Mouse (Mus musculus) midbrain, postnatal 0 days (tissue): ENCODE data around the gene Ddx27. TPM values are rescaled to one million over a fixed set of nuclear protein-coding genes. Genes with fewer than 3 reads are reported as not detected.

ENCODE experiments used
- ATAC-seq: fragments of 200-750 bp; cut with Nextera tagmentation; 2 replicates; pipeline ENCODE4 v1.8.0; 2017; ENCODE audit warnings: moderate number of reproducible peaks, mild to moderate bottlenecking, moderate TSS enrichment, moderate library complexity; ENCODE audit not compliant: low FRiP score
- DNase-seq: peaks from one replicate; pipeline ENCODE4 v3.0.0-alpha.2; 2015; ENCODE audit warnings: low spot score
- H3K27ac ChIP-seq: fragments of 300-500 bp; sonication (generic); 2 replicates; pipeline ENCODE4 v1.5.1; 2014; ENCODE audit warnings: low read depth, mild to moderate bottlenecking, low read length, mixed read lengths
- H3K27me3 ChIP-seq: fragments of 300-500 bp; sonication (generic); 2 replicates; pipeline ENCODE4 v1.6.1; 2014; ENCODE audit warnings: low read length, control low read depth, mixed read lengths; ENCODE audit not compliant: insufficient read depth
- H3K36me3 ChIP-seq: fragments of 300-500 bp; sonication (generic); 2 replicates; pipeline ENCODE4 v1.6.1; 2014; ENCODE audit warnings: low read length, control low read depth, mixed read lengths; ENCODE audit not compliant: insufficient read depth
- H3K4me1 ChIP-seq: fragments of 300-500 bp; sonication (generic); 2 replicates; pipeline ENCODE4 v1.6.1; 2014; ENCODE audit warnings: mild to moderate bottlenecking, control low read depth, antibody characterized with exemption, low read length, mixed read lengths; ENCODE audit not compliant: insufficient read depth
- H3K4me2 ChIP-seq: fragments of 300-500 bp; sonication (generic); 2 replicates; pipeline ENCODE4 v1.6.1; 2014; ENCODE audit warnings: low read depth, mild to moderate bottlenecking, low read length, mixed read lengths; ENCODE audit not compliant: poor library complexity, severe bottlenecking
- H3K4me3 ChIP-seq: fragments of 300-500 bp; sonication (generic); 2 replicates; pipeline ENCODE4 v1.5.1; 2014; ENCODE audit warnings: low read depth, mild to moderate bottlenecking, low read length, moderate library complexity
- H3K9ac ChIP-seq: fragments of 300-500 bp; sonication (generic); replicated peaks from 2 replicates; pipeline ENCODE4 v1.6.1; 2014; ENCODE audit warnings: mild to moderate bottlenecking, low read length, moderate library complexity, mixed read lengths; ENCODE audit not compliant: poor library complexity, severe bottlenecking
- H3K9me3 ChIP-seq: fragments of 300-500 bp; sonication (generic); 2 replicates; pipeline ENCODE4 v1.6.1; 2016; ENCODE audit warnings: low read length, control low read depth
- CTCF ChIP-seq: IDR thresholded peaks from 2 replicates; pipeline ENCODE4 v1.5.1; 2016; ENCODE audit warnings: antibody characterized with exemption, mild to moderate bottlenecking
- WGBS: fragments of 180-500 bp; shearing (Covaris S2); extraction: QIAGEN DNeasy Blood & Tissue Kit; methylation state at CpG from one replicate; pipeline ENCODE4 v1.1.7; 2014; 5-methylcytosine and 5-hydroxymethylcytosine counted together
- polyA plus RNA-seq: library from polyadenylated mRNA; unstranded; fragments of >200 nt; fragmentation: Nextera tagmentation; extraction: Ambion mirVana; gene quantifications from 2 replicates; pipeline ENCODE4 v1.2.1, GENCODE M21; 2015
- total RNA-seq: library from RNA; depleted of rRNA; stranded (reverse); fragments of >200 nt; gene quantifications from 2 replicates; pipeline ENCODE4 v1.2.3, GENCODE M21; 2014

The Ddx27 gene
- total and polyA plus RNA-seq, 2 experiments from 2014 or later, result 29.5 to 38.6 TPM

- DNase-seq, result no peak
- no peak overlapping the region for H3K4me2 ChIP-seq
- peaks cover 14% of the 10 kb centered on the region; the same call in 1 of the 2 replicates for H3K4me1 ChIP-seq
- H3K9me3 ChIP-seq, result no peaks in the 10 kb centered on the region
- no peak overlapping the region for H3K4me3 ChIP-seq
- H3K36me3 ChIP-seq, result peaks cover 9% of the 10 kb centered on the region; the same call in 1 of the 2 replicates
- WGBS, result 56% methylated on average over 1 of the region's 1 CpGs
- H3K27ac ChIP-seq, result no peak overlapping the region
- TF ChIP-seq CTCF, result no peak
- no peak overlapping the region for H3K9ac ChIP-seq
- ATAC-seq, result no peak
- no peaks in the 10 kb centered on the region for H3K27me3 ChIP-seq
These were observed 51.0 kb downstream of the Ddx27 start for GRCm38 (mm10) chr2:167066031-167066430.

GRCm38 (mm10) chr2:167066528-167067516 is 51.8 kb downstream of the Ddx27 start:
- H3K4me1 ChIP-seq, result peaks cover 11% of the 10 kb centered on the region; the same call in 1 of the 2 replicates
- no peak for ATAC-seq
- no peak overlapping the region for H3K27ac ChIP-seq
- H3K9me3 ChIP-seq, result no peaks in the 10 kb centered on the region
- WGBS, result 34% methylated on average over 6 of the region's 6 CpGs
- no peak for DNase-seq
- no peak overlapping the region for H3K4me2 ChIP-seq
- H3K27me3 ChIP-seq, result no peaks in the 10 kb centered on the region
- H3K9ac ChIP-seq, result no peak overlapping the region
- TF ChIP-seq CTCF, result peak; percentile 21; the same call in 1 of the 2 replicates
- no peak overlapping the region for H3K4me3 ChIP-seq
- H3K36me3 ChIP-seq, result peaks cover 9% of the 10 kb centered on the region; the same call in 1 of the 2 replicates

GRCm38 (mm10) chr2:167067575-167067974 is 52.6 kb downstream of the Ddx27 start:
- no peak overlapping the region for H3K4me3 ChIP-seq
- 54% methylated on average over 6 of the region's 6 CpGs for WGBS
- no peak for TF ChIP-seq CTCF
- no peak for DNase-seq
- H3K9me3 ChIP-seq, result no peaks in the 10 kb centered on the region
- no peaks in the 10 kb centered on the region for H3K27me3 ChIP-seq
- no peak for ATAC-seq
- peaks cover 11% of the 10 kb centered on the region; the same call in 1 of the 2 replicates for H3K4me1 ChIP-seq
- H3K36me3 ChIP-seq, result peaks cover 9% of the 10 kb centered on the region; the same call in 1 of the 2 replicates
- no peak overlapping the region for H3K4me2 ChIP-seq
- H3K27ac ChIP-seq, result no peak overlapping the region
- H3K9ac ChIP-seq, result no peak overlapping the region

- Histone ChIP-seq H3K36me3 (peaks cover 9% of the 10 kb centered on the region; the same call in 1 of the 2 replicates), H3K9ac (no peak overlapping the region), H3K4me1 (peaks cover 6% of the 10 kb centered on the region; the same call in 1 of the 2 replicates), H3K9me3 (no peaks in the 10 kb centered on the region), H3K27me3 (no peaks in the 10 kb centered on the region), H3K27ac (no peak overlapping the region), H3K4me2 (no peak overlapping the region), H3K4me3 (no peak overlapping the region)
- DNase-seq (peak; percentile 41), ATAC-seq (no peak)
- no peak for TF ChIP-seq CTCF
- WGBS, result 56% methylated on average over 6 of the region's 6 CpGs
These were observed 55.3 kb downstream of the Ddx27 start for GRCm38 (mm10) chr2:167070341-167070740.

- 19% methylated on average over 12 of the region's 12 CpGs for WGBS
- no peak for DNase-seq
- H3K4me2 ChIP-seq, result peak overlapping the region; percentile 61
These were observed 56.3 kb downstream of the Ddx27 start for GRCm38 (mm10) chr2:167071266-167071640.

More at GRCm38 (mm10) chr2:167071266-167071640, 56.3 kb downstream of the Ddx27 start:
- Histone ChIP-seq H3K9ac (peak overlapping the region; percentile 60), H3K27ac (peak overlapping the region; percentile 82), H3K36me3 (peaks cover 4% of the 10 kb centered on the region; the same call in 1 of the 2 replicates), H3K27me3 (no peaks in the 10 kb centered on the region), H3K4me1 (peaks cover 6% of the 10 kb centered on the region; the same call in 1 of the 2 replicates), H3K9me3 (no peaks in the 10 kb centered on the region), H3K4me3 (peak overlapping the region; percentile 35)
- no peak for TF ChIP-seq CTCF
- ATAC-seq, result peak; percentile 25
